Mouse (Mus musculus): ENCODE measurements around the gene Trem2. TPM values are rescaled to one million over a fixed set of nuclear protein-coding genes. Genes with fewer than 3 reads are reported as not detected.

Gene Trem2
- polyA plus RNA-seq, 1 experiment from 2014 or later, result 3.9 TPM

- Histone ChIP-seq H3K9me3 (no peaks in the 10 kb centered on the region), H3K27ac (replicated peaks) (no peak overlapping the region), H3K9ac (replicated peaks) (no peak overlapping the region), H3K36me3 (no peaks in the 10 kb centered on the region), H3K4me2 (replicated peaks) (no peak overlapping the region), H3K4me3 (no peak overlapping the region), H3K27me3 (no peaks in the 10 kb centered on the region), H3K4me1 (no peaks in the 10 kb centered on the region)
- ATAC-seq (replicated peaks), result no peak
- WGBS, result 79% methylated on average over 3 of the region's 3 CpGs
Measured at GRCm38 (mm10) chr17:48355822-48356221, 9.6 kb downstream of the Trem2 start.

- no peak for ATAC-seq (replicated peaks)
- no peak overlapping the region for H3K27ac ChIP-seq (replicated peaks)
- no peaks in the 10 kb centered on the region for H3K27me3 ChIP-seq
Measured at GRCm38 (mm10) chr17:48357892-48358291, 11.7 kb downstream of the Trem2 start.

GRCm38 (mm10) chr17:48359616-48360015 is 13.4 kb downstream of the Trem2 start, which contains the start of gene Treml1:
Gene Treml1 (plus strand): TSS chr17:48359916.
- H3K4me3 ChIP-seq, result no peak within 1 kb of the TSS
- no peaks in the 10 kb centered on the region for H3K27me3 ChIP-seq
- WGBS, result 82% methylated on average over 7 of the region's 7 CpGs
- H3K9me3 ChIP-seq, result no peaks in the 10 kb centered on the region
- ATAC-seq (replicated peaks), result no peak
- no peak within 1 kb of the TSS for H3K27ac ChIP-seq (replicated peaks)
- H3K4me2 ChIP-seq (replicated peaks), result no peak within 1 kb of the TSS
- H3K36me3 ChIP-seq, result no peaks in the 10 kb centered on the region
- H3K9ac ChIP-seq (replicated peaks), result no peak within 1 kb of the TSS
- H3K4me1 ChIP-seq, result peaks cover 14% of the 10 kb centered on the region

More at GRCm38 (mm10) chr17:48357892-48358291, 11.7 kb downstream of the Trem2 start:
- H3K4me1 ChIP-seq, result peaks cover 6% of the 10 kb centered on the region
- WGBS, result 53% methylated on average over 2 of the region's 2 CpGs
- H3K4me2 ChIP-seq (replicated peaks), result no peak overlapping the region
- H3K4me3 ChIP-seq, result no peak overlapping the region
- no peaks in the 10 kb centered on the region for H3K9me3 ChIP-seq
- no peak overlapping the region for H3K9ac ChIP-seq (replicated peaks)
- H3K36me3 ChIP-seq, result no peaks in the 10 kb centered on the region

- ATAC-seq (replicated peaks), result no peak
- Histone ChIP-seq H3K9ac (replicated peaks) (no peak overlapping the region), H3K4me2 (replicated peaks) (no peak overlapping the region), H3K4me3 (no peak overlapping the region), H3K4me1 (peaks cover 14% of the 10 kb centered on the region), H3K27me3 (no peaks in the 10 kb centered on the region), H3K36me3 (no peaks in the 10 kb centered on the region), H3K27ac (replicated peaks) (no peak overlapping the region), H3K9me3 (no peaks in the 10 kb centered on the region)
- WGBS, result 83% methylated on average over 4 of the region's 4 CpGs
Measured at GRCm38 (mm10) chr17:48360462-48360861, 14.3 kb downstream of the Trem2 start.

GRCm38 (mm10) chr17:48362346-48362745 is 16.1 kb downstream of the Trem2 start:
- H3K9ac ChIP-seq (replicated peaks), result no peak overlapping the region
- H3K4me3 ChIP-seq, result no peak overlapping the region
- no peaks in the 10 kb centered on the region for H3K27me3 ChIP-seq
- no peaks in the 10 kb centered on the region for H3K9me3 ChIP-seq
- no peak overlapping the region for H3K4me2 ChIP-seq (replicated peaks)
- H3K4me1 ChIP-seq, result peaks cover 14% of the 10 kb centered on the region
- WGBS, result 70% methylated on average over 3 of the region's 3 CpGs
- ATAC-seq (replicated peaks), result no peak
- no peak overlapping the region for H3K27ac ChIP-seq (replicated peaks)
- no peaks in the 10 kb centered on the region for H3K36me3 ChIP-seq

- Histone ChIP-seq H3K4me2 (replicated peaks) (no peak overlapping the region), H3K4me3 (no peak overlapping the region), H3K27ac (replicated peaks) (no peak overlapping the region), H3K27me3 (no peaks in the 10 kb centered on the region), H3K9me3 (no peaks in the 10 kb centered on the region), H3K9ac (replicated peaks) (no peak overlapping the region), H3K36me3 (no peaks in the 10 kb centered on the region), H3K4me1 (peaks cover 14% of the 10 kb centered on the region)
- 70% methylated on average over 8 of the region's 8 CpGs for WGBS
- no peak; the same call in 1 of the 2 replicates for ATAC-seq (replicated peaks)
Measured at GRCm38 (mm10) chr17:48362966-48363365, 16.8 kb downstream of the Trem2 start.

- Histone ChIP-seq H3K4me1 (peaks cover 14% of the 10 kb centered on the region), H3K27ac (replicated peaks) (no peak overlapping the region), H3K27me3 (no peaks in the 10 kb centered on the region), H3K9me3 (no peaks in the 10 kb centered on the region), H3K36me3 (no peaks in the 10 kb centered on the region), H3K4me3 (no peak overlapping the region), H3K9ac (replicated peaks) (no peak overlapping the region), H3K4me2 (replicated peaks) (no peak overlapping the region)
- ATAC-seq (replicated peaks), result no peak
- WGBS, result 70% methylated on average over 6 of the region's 6 CpGs
Measured at GRCm38 (mm10) chr17:48363421-48363965, 17.3 kb downstream of the Trem2 start.

- no peaks in the 10 kb centered on the region for H3K27me3 ChIP-seq
- 72% methylated on average over 9 of the region's 9 CpGs for WGBS
- H3K4me1 ChIP-seq, result peaks cover 14% of the 10 kb centered on the region
- no peak overlapping the region for H3K9ac ChIP-seq (replicated peaks)
- no peak overlapping the region for H3K27ac ChIP-seq (replicated peaks)
- H3K36me3 ChIP-seq, result no peaks in the 10 kb centered on the region
- H3K9me3 ChIP-seq, result no peaks in the 10 kb centered on the region
- no peak overlapping the region for H3K4me2 ChIP-seq (replicated peaks)
- no peak overlapping the region for H3K4me3 ChIP-seq
- no peak for ATAC-seq (replicated peaks)
Measured at GRCm38 (mm10) chr17:48365511-48366155, 19.4 kb downstream of the Trem2 start.

- H3K4me1 ChIP-seq, result peaks cover 14% of the 10 kb centered on the region
- H3K9me3 ChIP-seq, result no peaks in the 10 kb centered on the region
- 94% methylated on average over 5 of the region's 5 CpGs for WGBS
- no peak overlapping the region for H3K4me3 ChIP-seq
- ATAC-seq (replicated peaks), result no peak
- no peaks in the 10 kb centered on the region for H3K27me3 ChIP-seq
- no peak overlapping the region for H3K9ac ChIP-seq (replicated peaks)
- no peak overlapping the region for H3K4me2 ChIP-seq (replicated peaks)
- H3K36me3 ChIP-seq, result no peaks in the 10 kb centered on the region
- no peak overlapping the region for H3K27ac ChIP-seq (replicated peaks)
Measured at GRCm38 (mm10) chr17:48366806-48367205, 20.6 kb downstream of the Trem2 start.

GRCm38 (mm10) chr17:48371621-48372020 is 25.4 kb downstream of the Trem2 start:
- H3K4me1 ChIP-seq, result no peaks in the 10 kb centered on the region
- H3K9me3 ChIP-seq, result no peaks in the 10 kb centered on the region
- no peak for ATAC-seq (replicated peaks)
- H3K27me3 ChIP-seq, result no peaks in the 10 kb centered on the region
- H3K4me2 ChIP-seq (replicated peaks), result no peak overlapping the region
- no peak overlapping the region for H3K9ac ChIP-seq (replicated peaks)
- H3K36me3 ChIP-seq, result no peaks in the 10 kb centered on the region
- no peak overlapping the region for H3K27ac ChIP-seq (replicated peaks)
- no peak overlapping the region for H3K4me3 ChIP-seq

- WGBS, result 82% methylated on average over 8 of the region's 8 CpGs
- H3K9me3 ChIP-seq, result no peaks in the 10 kb centered on the region
- H3K36me3 ChIP-seq, result no peaks in the 10 kb centered on the region
- no peak overlapping the region for H3K27ac ChIP-seq (replicated peaks)
- no peaks in the 10 kb centered on the region for H3K27me3 ChIP-seq
- ATAC-seq (replicated peaks), result no peak
- H3K4me1 ChIP-seq, result no peaks in the 10 kb centered on the region
- no peak overlapping the region for H3K4me3 ChIP-seq
- H3K4me2 ChIP-seq (replicated peaks), result no peak overlapping the region
- H3K9ac ChIP-seq (replicated peaks), result no peak overlapping the region
Measured at GRCm38 (mm10) chr17:48372987-48373386, 26.8 kb downstream of the Trem2 start.

GRCm38 (mm10) chr17:48376102-48376501 is 29.9 kb downstream of the Trem2 start:
- Histone ChIP-seq H3K4me3 (no peak overlapping the region), H3K9me3 (no peaks in the 10 kb centered on the region), H3K4me1 (no peaks in the 10 kb centered on the region), H3K4me2 (replicated peaks) (no peak overlapping the region), H3K27ac (replicated peaks) (no peak overlapping the region), H3K9ac (replicated peaks) (no peak overlapping the region), H3K27me3 (no peaks in the 10 kb centered on the region), H3K36me3 (no peaks in the 10 kb centered on the region)
- 95% methylated on average over 1 of the region's 1 CpGs for WGBS
- ATAC-seq (replicated peaks), result no peak

- no peak overlapping the region for H3K4me3 ChIP-seq
- no peak overlapping the region for H3K27ac ChIP-seq (replicated peaks)
- H3K9ac ChIP-seq (replicated peaks), result no peak overlapping the region
- no peaks in the 10 kb centered on the region for H3K27me3 ChIP-seq
- H3K4me1 ChIP-seq, result no peaks in the 10 kb centered on the region
- H3K9me3 ChIP-seq, result no peaks in the 10 kb centered on the region
- no peak for ATAC-seq (replicated peaks)
- no peaks in the 10 kb centered on the region for H3K36me3 ChIP-seq
- H3K4me2 ChIP-seq (replicated peaks), result no peak overlapping the region
Measured at GRCm38 (mm10) chr17:48379050-48379449, 32.8 kb downstream of the Trem2 start.
